Mouse (Mus musculus) brain, embryonic 14.5 days (tissue): ENCODE measurements around the gene Il20. TPM values are rescaled to one million over a fixed set of nuclear protein-coding genes. Genes with fewer than 3 reads are reported as not detected.

Source experiments
- DNase-seq: peaks from one replicate; pipeline ENCODE4 v3.0.0-alpha.2; 2011; ENCODE audit warnings: low read depth
- CTCF ChIP-seq: fragments of 200-500 bp; IDR thresholded peaks from 2 replicates; pipeline ENCODE4 v1.5.1; 2012; ENCODE audit warnings: inconsistent platforms, mild to moderate bottlenecking, moderate library complexity, borderline replicate concordance; ENCODE audit not compliant: insufficient read depth, insufficient read length; ENCODE audit errors: extremely low read depth
- POLR2A ChIP-seq: fragments of 200-500 bp; IDR thresholded peaks from 2 replicates; pipeline ENCODE4 v1.6.1; 2012; ENCODE audit warnings: mild to moderate bottlenecking, inconsistent platforms, borderline replicate concordance; ENCODE audit not compliant: poor library complexity, insufficient read depth, insufficient read length, severe bottlenecking; ENCODE audit errors: extremely low read depth
- polyA plus RNA-seq: library from polyadenylated mRNA; depleted of rRNA; stranded (reverse); fragments of >200 nt; gene quantifications from 2 replicates; pipeline ENCODE4 v1.2.3, GENCODE M21; 2012

Gene Il20
- polyA plus RNA-seq, 1 experiment = not detected

GRCm38 (mm10) chr1:130887354-130887753 is 23.9 kb downstream of the Il20 start, which contains the start of gene Il24:
TSS of gene Il24 (minus strand) at chr1:130887454.
- no peak for DNase-seq
- no peak for TF ChIP-seq POLR2A
- no peak for TF ChIP-seq CTCF

- DNase-seq = no peak
- TF ChIP-seq POLR2A = no peak
- TF ChIP-seq CTCF = no peak
Measured at GRCm38 (mm10) chr1:130883146-130883545, 28.1 kb downstream of the Il20 start.

DNA sequence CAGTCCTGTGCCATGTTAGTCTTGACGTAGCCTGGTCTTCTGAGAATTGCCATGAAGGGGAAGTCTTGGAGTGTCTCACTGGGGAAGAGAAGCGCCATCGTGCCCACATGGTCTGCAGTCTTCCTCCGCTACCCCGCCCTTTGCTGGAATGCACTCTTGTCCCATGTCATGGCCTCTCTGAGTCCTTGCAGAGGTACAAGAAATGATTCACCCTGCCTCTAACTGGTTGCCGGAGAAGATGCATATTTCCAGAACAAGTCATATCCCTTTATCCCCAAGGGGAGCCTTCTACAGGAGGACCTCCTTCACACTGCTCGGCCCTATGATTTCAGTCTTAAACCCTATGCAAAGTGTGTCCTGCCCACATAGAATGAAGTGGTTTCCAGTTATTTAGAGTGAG is 31.3 kb downstream of the Il20 start:
- DNase-seq = no peak
- TF ChIP-seq CTCF = no peak
- no peak for TF ChIP-seq POLR2A

GRCm38 (mm10) chr1:130877889-130878614 is 33.2 kb downstream of the Il20 start:
- DNase-seq = peak; percentile 69

GRCm38 (mm10) chr1:130876931-130877509 is 34.2 kb downstream of the Il20 start:
- TF ChIP-seq POLR2A (no peak), CTCF (peak; percentile 63)
- peak; percentile 90 for DNase-seq

More at GRCm38 (mm10) chr1:130877889-130878614, 33.2 kb downstream of the Il20 start:
- no peak for TF ChIP-seq POLR2A
- no peak for TF ChIP-seq CTCF

- DNase-seq = no peak
- TF ChIP-seq POLR2A (no peak), CTCF (no peak)
Measured at GRCm38 (mm10) chr1:130875910-130876309, 35.3 kb downstream of the Il20 start.

DNA sequence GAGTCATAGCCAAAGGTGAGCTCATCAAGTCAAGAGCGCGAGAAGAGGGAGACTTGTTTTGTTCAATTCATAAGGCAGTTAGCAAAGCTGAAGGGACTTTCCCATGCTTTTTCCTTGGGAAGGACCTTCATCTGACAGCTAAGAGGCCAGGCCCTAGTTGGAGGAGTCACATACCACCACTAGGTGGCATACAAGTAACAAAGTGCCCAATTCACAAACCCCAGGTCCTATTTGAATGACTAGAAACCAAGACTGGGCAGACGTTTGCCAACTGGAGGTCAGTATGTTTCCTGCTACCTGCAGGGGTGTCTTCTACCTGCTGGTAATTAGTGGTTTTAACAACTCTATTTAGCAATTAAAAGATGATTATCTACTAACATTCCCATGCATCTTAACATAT is 36.1 kb downstream of the Il20 start:
- TF ChIP-seq POLR2A (no peak), CTCF (peak; percentile 72; the same call in 1 of the 2 replicates)
- peak; percentile 80 for DNase-seq

GRCm38 (mm10) chr1:130872912-130873311 is 38.3 kb downstream of the Il20 start:
- no peak for DNase-seq
- TF ChIP-seq CTCF = no peak
- TF ChIP-seq POLR2A = no peak

- DNase-seq = no peak
- no peak for TF ChIP-seq POLR2A
- TF ChIP-seq CTCF = no peak
Measured at GRCm38 (mm10) chr1:130865541-130866221, 45.6 kb downstream of the Il20 start, which contains the start of gene Fcmr. TSS of gene Fcmr (plus strand) at chr1:130865669.

DNA sequence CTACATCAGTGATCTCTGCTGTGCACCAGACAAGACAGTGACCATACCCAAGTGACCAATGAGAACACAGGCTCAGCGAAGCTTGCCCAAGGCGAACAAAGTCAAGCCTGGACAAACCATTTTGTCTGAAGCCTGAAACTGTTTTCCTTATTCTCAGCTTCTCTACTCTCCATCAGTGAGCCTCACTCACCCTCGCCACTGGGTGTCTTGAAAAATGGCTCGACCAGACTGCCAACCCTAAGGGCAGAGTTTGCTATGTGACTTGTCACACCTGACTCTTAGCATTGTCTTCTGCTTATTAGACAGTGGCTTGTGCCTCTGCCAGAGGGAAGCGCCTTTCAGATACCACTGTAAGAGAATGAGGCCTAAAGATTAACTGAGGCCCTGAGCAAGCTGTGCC is 46.5 kb downstream of the Il20 start:
- TF ChIP-seq POLR2A (no peak), CTCF (no peak)
- no peak for DNase-seq

- DNase-seq = no peak
- TF ChIP-seq CTCF = no peak
- TF ChIP-seq POLR2A = no peak
Measured at GRCm38 (mm10) chr1:130864238-130864637, 47.0 kb downstream of the Il20 start.
